Mouse (Mus musculus): ENCODE results near the gene Lrrc57. TPM values are rescaled to one million over a fixed set of nuclear protein-coding genes. Genes with fewer than 3 reads are reported as not detected.
A peak's percentile ranks its signal among the peaks of the same experiment; 100 is the strongest.

Lrrc57 gene
- total and polyA plus RNA-seq, 2 experiments: 6.3 to 8.7 TPM

DNA sequence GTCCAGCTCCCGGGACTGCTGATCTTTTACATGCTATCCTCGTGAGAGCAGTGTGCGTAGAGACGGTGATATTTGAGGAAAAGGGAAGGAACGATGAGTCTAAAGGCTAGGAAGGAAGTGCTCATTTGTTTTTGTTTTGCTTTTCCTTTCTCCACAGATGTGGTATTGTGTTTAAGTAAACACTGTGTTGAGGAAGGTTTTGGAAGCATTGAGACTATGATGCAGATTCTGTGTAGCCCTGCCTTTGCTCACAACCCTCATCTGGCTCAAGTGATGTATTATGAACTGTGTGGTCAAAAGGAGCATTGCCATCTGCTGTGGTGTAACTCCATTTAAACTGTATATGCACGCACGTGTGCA lies 43.6 kb upstream of the Lrrc57 start:
- no peak overlapping the region for H3K4me3 ChIP-seq (ENCODE audit: insufficient read depth, low read depth, low read length)
- peak overlapping the region; percentile 51 for H3K27ac ChIP-seq (replicated peaks; ENCODE audit: insufficient read depth, low read depth, low read length)
- no peaks in the 10 kb centered on the region for H3K79me2 ChIP-seq (ENCODE audit: control insufficient read depth, insufficient read depth, low read length)
- 75% methylated on average over 7 of the region's 7 CpGs for WGBS
- H3K27me3 ChIP-seq (ENCODE audit: control insufficient read depth, insufficient read depth, low read length): no peaks in the 10 kb centered on the region
- no peaks in the 10 kb centered on the region for H3K36me3 ChIP-seq (ENCODE audit: control insufficient read depth, insufficient read depth, low read length)
- TF ChIP-seq POLR2A (IDR thresholded peaks at IDR 0.05; ENCODE audit: extremely low read depth, insufficient read depth, low read length) (no peak), CTCF (IDR thresholded peaks at IDR 0.05; ENCODE audit: low read depth, low read length) (no peak)
- no peak for DNase-seq (ENCODE audit: extremely low read depth, low read depth, low spot score)
- H3K9ac ChIP-seq (ENCODE audit: low read depth, low read length): no peak overlapping the region
- H3K4me1 ChIP-seq (ENCODE audit: control insufficient read depth, insufficient read depth, low read length): peaks cover 2% of the 10 kb centered on the region; the same call in 1 of the 2 replicates

DNA sequence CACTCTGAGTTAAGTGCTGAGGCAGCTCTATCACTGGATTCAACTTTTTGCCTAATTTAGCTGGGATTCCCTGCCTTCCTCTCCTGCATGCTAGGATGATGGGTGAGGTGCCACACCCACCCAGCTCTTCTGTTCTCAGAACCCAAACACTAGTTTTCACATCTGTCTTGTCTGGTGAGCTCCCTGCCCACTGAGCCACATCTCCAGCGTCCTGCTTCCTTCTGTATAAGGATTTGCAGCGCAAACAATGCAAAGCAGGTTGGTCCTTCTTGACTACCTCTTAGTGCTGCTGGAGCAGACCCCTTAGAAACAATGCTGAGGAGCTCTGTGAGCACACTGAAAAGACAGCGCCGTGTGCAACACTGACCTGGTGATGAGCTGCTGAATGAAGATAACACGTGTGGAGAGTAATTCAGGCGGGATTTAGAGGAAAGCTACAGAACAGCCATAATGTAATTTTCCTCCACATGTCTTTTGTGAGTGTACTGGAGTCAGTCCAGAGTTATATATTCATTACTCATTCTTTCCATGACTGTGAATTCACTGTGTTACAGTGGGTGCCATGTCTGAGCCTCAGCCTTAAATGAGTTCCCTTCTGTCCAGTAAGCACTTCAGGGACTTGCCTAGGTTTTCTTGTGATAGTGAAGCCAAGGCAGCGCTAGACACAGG lies 43.1 kb upstream of the Lrrc57 start:
- TF ChIP-seq CTCF (IDR thresholded peaks at IDR 0.05; ENCODE audit: low read depth, low read length) (no peak), POLR2A (IDR thresholded peaks at IDR 0.05; ENCODE audit: extremely low read depth, insufficient read depth, low read length) (no peak)
- DNase-seq (ENCODE audit: extremely low read depth, low read depth, low spot score): no peak
- no peaks in the 10 kb centered on the region for H3K36me3 ChIP-seq (ENCODE audit: control insufficient read depth, insufficient read depth, low read length)
- WGBS: 74% methylated on average over 7 of the region's 7 CpGs
- no peaks in the 10 kb centered on the region for H3K27me3 ChIP-seq (ENCODE audit: control insufficient read depth, insufficient read depth, low read length)
- H3K79me2 ChIP-seq (ENCODE audit: control insufficient read depth, insufficient read depth, low read length): no peaks in the 10 kb centered on the region
- H3K27ac ChIP-seq (replicated peaks; ENCODE audit: insufficient read depth, low read depth, low read length): peak overlapping the region; percentile 51
- peaks cover 2% of the 10 kb centered on the region; the same call in 1 of the 2 replicates for H3K4me1 ChIP-seq (ENCODE audit: control insufficient read depth, insufficient read depth, low read length)
- no peak overlapping the region for H3K9ac ChIP-seq (ENCODE audit: low read depth, low read length)
- H3K4me3 ChIP-seq (ENCODE audit: insufficient read depth, low read depth, low read length): no peak overlapping the region

DNA sequence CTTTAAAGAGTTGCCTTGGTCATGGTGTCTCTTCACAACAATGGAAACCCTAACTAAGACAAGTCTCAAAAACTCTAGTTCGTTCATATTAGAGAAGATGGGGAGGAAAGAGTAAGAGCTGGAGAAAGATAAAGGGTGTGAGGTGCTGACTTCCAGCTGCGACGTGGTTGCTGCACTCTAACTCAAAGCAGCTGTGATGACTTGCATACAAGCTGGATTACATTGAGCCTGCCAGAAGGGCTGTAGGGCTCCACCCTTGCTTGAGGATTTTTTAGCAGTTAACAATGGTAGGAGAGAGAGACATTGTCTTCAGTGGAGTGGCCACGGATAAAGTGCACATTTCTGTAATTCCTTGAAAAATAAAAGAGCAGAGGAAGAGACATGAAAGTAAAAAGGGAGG lies 37.5 kb upstream of the Lrrc57 start:
- Histone ChIP-seq H3K4me3 (ENCODE audit: insufficient read depth, low read depth, low read length) (no peak overlapping the region), H3K27me3 (ENCODE audit: control insufficient read depth, insufficient read depth, low read length) (no peaks in the 10 kb centered on the region), H3K79me2 (ENCODE audit: control insufficient read depth, insufficient read depth, low read length) (no peaks in the 10 kb centered on the region), H3K9ac (ENCODE audit: low read depth, low read length) (no peak overlapping the region), H3K4me1 (ENCODE audit: control insufficient read depth, insufficient read depth, low read length) (no peaks in the 10 kb centered on the region), H3K36me3 (ENCODE audit: control insufficient read depth, insufficient read depth, low read length) (no peaks in the 10 kb centered on the region), H3K27ac (replicated peaks; ENCODE audit: insufficient read depth, low read depth, low read length) (no peak overlapping the region)
- 78% methylated on average over 4 of the region's 4 CpGs for WGBS
- TF ChIP-seq CTCF (IDR thresholded peaks at IDR 0.05; ENCODE audit: low read depth, low read length) (no peak), POLR2A (IDR thresholded peaks at IDR 0.05; ENCODE audit: extremely low read depth, insufficient read depth, low read length) (no peak)
- no peak for DNase-seq (ENCODE audit: extremely low read depth, low read depth, low spot score)

DNA sequence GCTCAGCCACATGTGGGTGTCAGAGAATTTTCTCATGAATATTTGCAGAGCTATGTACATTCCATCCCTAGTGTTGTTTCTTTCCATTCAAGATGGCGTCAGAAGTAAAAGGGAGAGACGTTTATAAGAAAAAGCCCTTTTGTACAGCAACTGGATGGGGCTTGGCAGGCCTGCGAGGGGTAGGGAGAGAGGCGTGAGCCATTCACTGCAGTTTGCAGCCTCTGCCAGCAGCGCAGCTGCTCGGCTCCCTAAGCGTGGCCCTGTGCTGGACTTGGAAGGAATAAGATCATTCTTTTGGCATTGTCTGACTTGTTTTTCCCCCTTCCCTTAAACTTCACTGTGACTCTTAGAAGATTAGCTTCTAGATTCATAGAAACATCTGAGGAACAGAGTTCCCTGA lies 34.5 kb upstream of the Lrrc57 start:
- 82% methylated on average over 7 of the region's 7 CpGs for WGBS
- no peak for TF ChIP-seq CTCF (IDR thresholded peaks at IDR 0.05; ENCODE audit: low read depth, low read length)
- TF ChIP-seq POLR2A (IDR thresholded peaks at IDR 0.05; ENCODE audit: extremely low read depth, insufficient read depth, low read length): no peak
- Histone ChIP-seq H3K36me3 (ENCODE audit: control insufficient read depth, insufficient read depth, low read length) (no peaks in the 10 kb centered on the region), H3K4me1 (ENCODE audit: control insufficient read depth, insufficient read depth, low read length) (peaks cover 6% of the 10 kb centered on the region; the same call in 1 of the 2 replicates), H3K4me3 (ENCODE audit: insufficient read depth, low read depth, low read length) (no peak overlapping the region), H3K9ac (ENCODE audit: low read depth, low read length) (no peak overlapping the region), H3K79me2 (ENCODE audit: control insufficient read depth, insufficient read depth, low read length) (no peaks in the 10 kb centered on the region), H3K27ac (replicated peaks; ENCODE audit: insufficient read depth, low read depth, low read length) (no peak overlapping the region), H3K27me3 (ENCODE audit: control insufficient read depth, insufficient read depth, low read length) (no peaks in the 10 kb centered on the region)
- peak; percentile 15 for DNase-seq (ENCODE audit: extremely low read depth, low read depth, low spot score)

DNA sequence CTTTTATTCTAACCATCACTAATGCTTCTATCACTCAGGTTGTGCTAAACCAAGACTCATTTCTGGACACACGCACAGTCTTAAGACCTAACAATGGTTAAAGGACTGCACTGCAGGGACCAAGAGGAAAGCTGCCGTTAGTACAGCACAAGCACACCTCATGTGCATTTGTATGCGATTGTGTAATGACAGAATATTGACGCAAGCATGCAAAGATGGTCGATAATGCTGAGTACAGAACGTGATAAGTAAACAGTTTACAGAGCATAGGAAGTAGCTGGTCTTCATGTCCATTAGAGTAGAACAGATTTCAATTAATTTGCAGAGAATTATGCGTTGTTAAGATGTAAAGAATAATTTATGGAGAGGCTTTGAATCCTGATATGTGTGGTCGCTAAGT lies 31.5 kb upstream of the Lrrc57 start:
- Histone ChIP-seq H3K79me2 (ENCODE audit: control insufficient read depth, insufficient read depth, low read length) (no peaks in the 10 kb centered on the region), H3K9ac (ENCODE audit: low read depth, low read length) (no peak overlapping the region), H3K27ac (replicated peaks; ENCODE audit: insufficient read depth, low read depth, low read length) (no peak overlapping the region), H3K4me1 (ENCODE audit: control insufficient read depth, insufficient read depth, low read length) (peaks cover 6% of the 10 kb centered on the region; the same call in 1 of the 2 replicates), H3K27me3 (ENCODE audit: control insufficient read depth, insufficient read depth, low read length) (no peaks in the 10 kb centered on the region), H3K36me3 (ENCODE audit: control insufficient read depth, insufficient read depth, low read length) (no peaks in the 10 kb centered on the region), H3K4me3 (ENCODE audit: insufficient read depth, low read depth, low read length) (no peak overlapping the region)
- 42% methylated on average over 8 of the region's 8 CpGs for WGBS
- TF ChIP-seq CTCF (IDR thresholded peaks at IDR 0.05; ENCODE audit: low read depth, low read length) (no peak), POLR2A (IDR thresholded peaks at IDR 0.05; ENCODE audit: extremely low read depth, insufficient read depth, low read length) (no peak)
- DNase-seq (ENCODE audit: extremely low read depth, low read depth, low spot score): peak; percentile 72

DNA sequence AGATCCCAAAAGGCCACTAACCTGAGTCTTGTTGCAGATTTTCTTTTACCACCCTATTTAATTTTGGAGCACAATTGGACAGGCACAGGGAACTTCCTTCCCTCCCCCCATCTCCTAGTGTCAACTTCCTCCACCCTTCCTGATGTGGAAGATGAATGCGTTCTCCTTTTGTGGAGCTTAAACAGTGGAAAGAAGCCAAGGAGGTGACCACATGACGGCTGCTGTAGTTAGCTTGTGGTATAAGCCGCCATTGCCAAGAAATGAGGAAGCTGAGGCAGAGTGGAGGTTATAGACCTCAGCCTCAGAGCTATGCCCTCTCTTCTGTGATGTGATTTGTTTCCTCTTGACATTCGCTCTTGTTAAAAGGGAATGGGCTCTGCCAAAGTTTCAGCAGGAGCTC lies 22.6 kb upstream of the Lrrc57 start:
- no peaks in the 10 kb centered on the region for H3K36me3 ChIP-seq (ENCODE audit: control insufficient read depth, insufficient read depth, low read length)
- TF ChIP-seq POLR2A (IDR thresholded peaks at IDR 0.05; ENCODE audit: extremely low read depth, insufficient read depth, low read length) (no peak), CTCF (IDR thresholded peaks at IDR 0.05; ENCODE audit: low read depth, low read length) (no peak)
- 60% methylated on average over 4 of the region's 4 CpGs for WGBS
- DNase-seq (ENCODE audit: extremely low read depth, low read depth, low spot score): peak; percentile 60
- no peak overlapping the region for H3K4me3 ChIP-seq (ENCODE audit: insufficient read depth, low read depth, low read length)
- no peaks in the 10 kb centered on the region for H3K27me3 ChIP-seq (ENCODE audit: control insufficient read depth, insufficient read depth, low read length)
- H3K79me2 ChIP-seq (ENCODE audit: control insufficient read depth, insufficient read depth, low read length): no peaks in the 10 kb centered on the region
- H3K27ac ChIP-seq (replicated peaks; ENCODE audit: insufficient read depth, low read depth, low read length): no peak overlapping the region
- 0 out of 2 replicates have a peak, but pooled peaks cover 1% of the 10 kb centered on the region for H3K4me1 ChIP-seq (ENCODE audit: control insufficient read depth, insufficient read depth, low read length)
- no peak overlapping the region for H3K9ac ChIP-seq (ENCODE audit: low read depth, low read length)
